In genomic region chr11:12430231-12431041, GRCm38 (mm10) we compare ENCODE assay signal across 12 mouse cellular contexts. TPM values are rescaled to one million over a fixed set of nuclear protein-coding genes. Genes with fewer than 3 reads are reported as not detected.
A peak's percentile ranks its signal among the peaks of the same experiment; 100 is the strongest.
DNase-seq lines count a peak whose midpoint lies in the region; ATAC-seq and TF ChIP-seq lines count a peak whose summit lies in the region.
"Had no signal": no experiment of that assay in that cellular context is flagged by ENCODE, and none has a peak within 500 bp of the region (broad histone marks: within the 10 kb centered on the region; RNA-seq: fewer than 3 reads in every experiment).

No protein-coding gene starts in this region.

- H3K36me3 ChIP-seq in hindbrain, embryonic 11.5 days (ENCODE audit: control insufficient read depth, insufficient read depth, low read length): no peaks in the 10 kb centered on the region
- H3K36me3 ChIP-seq in hindbrain, postnatal 0 days (ENCODE audit: insufficient read depth, low read length): no peaks in the 10 kb centered on the region
- no peaks in the 10 kb centered on the region for H3K36me3 ChIP-seq in intestine, embryonic 16.5 days (ENCODE audit: control insufficient read depth, insufficient read depth, low read length)
- H3K36me3 ChIP-seq: limb, embryonic 10.5 days had no signal

- H3K4me1 ChIP-seq in hindbrain, embryonic 11.5 days (replicated peaks; ENCODE audit: control insufficient read depth, insufficient read depth, low read length): no peaks in the 10 kb centered on the region
- peaks cover 10% of the 10 kb centered on the region; the same call in 1 of the 2 replicates for H3K4me1 ChIP-seq in hindbrain, postnatal 0 days (ENCODE audit: insufficient read depth, low read length)
- peaks cover 12% of the 10 kb centered on the region for H3K4me1 ChIP-seq in intestine, embryonic 16.5 days (ENCODE audit: control insufficient read depth, insufficient read depth, low read length)
- H3K4me1 ChIP-seq: limb, embryonic 10.5 days had no signal

- H3K9ac ChIP-seq in hindbrain, embryonic 11.5 days (ENCODE audit: low read depth, low read length): no peak overlapping the region
- no peak overlapping the region for H3K9ac ChIP-seq in hindbrain, postnatal 0 days (replicated peaks; ENCODE audit: low read length)
- H3K9ac ChIP-seq in intestine, embryonic 16.5 days (ENCODE audit: low read depth, low read length): no peak overlapping the region

- ATAC-seq in hindbrain, embryonic 11.5 days (ENCODE audit: low FRiP score): peak; percentile 50; the same call in 1 of the 2 replicates
- no peak for ATAC-seq in hindbrain, postnatal 0 days
- peak; percentile 83 for ATAC-seq in intestine, embryonic 16.5 days

- peak; percentile 18 for DNase-seq in hindbrain, embryonic 11.5 days (ENCODE audit: low spot score)
- no peak for DNase-seq in hindbrain, postnatal 0 days (ENCODE audit: low spot score)
- peak; percentile 80 for DNase-seq in Muller cell, postnatal 12 days (ENCODE audit: inconsistent ontology term)
- DNase-seq in embryo, embryonic 11 days: peak; percentile 45
- DNase-seq in left cerebral cortex, postnatal 36 days (ENCODE audit: low spot score in 2 of 2): no peak
- no peak for DNase-seq in adipocyte (ENCODE audit: low spot score)
- no peak for DNase-seq in layer of hippocampus, postnatal 36 days
- DNase-seq: adrenal gland, postnatal 25 days; cerebellum, adult 9-11 months; kidney, postnatal 36 days had no signal

- WGBS in hindbrain, embryonic 11.5 days: 29% methylated on average over 4 of the region's 4 CpGs
- 18% methylated on average over 4 of the region's 4 CpGs for WGBS in hindbrain, postnatal 0 days
- 22% methylated on average over 4 of the region's 4 CpGs for WGBS in intestine, embryonic 16.5 days

- H3K27me3 ChIP-seq in hindbrain, embryonic 11.5 days (ENCODE audit: control insufficient read depth, insufficient read depth, low read length): no peaks in the 10 kb centered on the region
- no peaks in the 10 kb centered on the region for H3K27me3 ChIP-seq in hindbrain, postnatal 0 days (ENCODE audit: insufficient read depth, low read length)
- H3K27me3 ChIP-seq in intestine, embryonic 16.5 days (replicated peaks; ENCODE audit: control insufficient read depth, insufficient read depth, low read length): no peaks in the 10 kb centered on the region

- H3K4me3 ChIP-seq in hindbrain, embryonic 11.5 days (ENCODE audit: low read depth, low read length): no peak overlapping the region
- no peak overlapping the region for H3K4me3 ChIP-seq in hindbrain, postnatal 0 days (ENCODE audit: low read length)
- no peak overlapping the region for H3K4me3 ChIP-seq in intestine, embryonic 16.5 days (ENCODE audit: low read length)
- H3K4me3 ChIP-seq: limb, embryonic 10.5 days had no signal

- no peak overlapping the region for H3K4me2 ChIP-seq in hindbrain, embryonic 11.5 days (replicated peaks; ENCODE audit: low read depth, low read length)
- H3K4me2 ChIP-seq in hindbrain, postnatal 0 days (ENCODE audit: low read depth, low read length): no peak overlapping the region
- no peak overlapping the region for H3K4me2 ChIP-seq in intestine, embryonic 16.5 days (ENCODE audit: low read depth, low read length)

- no peaks in the 10 kb centered on the region for H3K9me3 ChIP-seq in hindbrain, embryonic 11.5 days (ENCODE audit: control insufficient read depth, low read length)
- H3K9me3 ChIP-seq in hindbrain, postnatal 0 days (ENCODE audit: low read length): no peaks in the 10 kb centered on the region
- no peaks in the 10 kb centered on the region for H3K9me3 ChIP-seq in intestine, embryonic 16.5 days (ENCODE audit: control insufficient read depth, low read length)
- H3K9me3 ChIP-seq: limb, embryonic 10.5 days had no signal

- no peak for TF ChIP-seq CTCF in hindbrain, postnatal 0 days (IDR thresholded peaks at IDR 0.05; ENCODE audit: low read depth)

- no peak overlapping the region for H3K27ac ChIP-seq in hindbrain, embryonic 11.5 days (ENCODE audit: low read depth, low read length)
- no peak overlapping the region for H3K27ac ChIP-seq in hindbrain, postnatal 0 days
- H3K27ac ChIP-seq in intestine, embryonic 16.5 days (ENCODE audit: low read length): peak overlapping the region; percentile 31
- H3K27ac ChIP-seq: limb, embryonic 10.5 days had no signal

- intact Hi-C loops in left cerebral cortex, postnatal 36 days (cut with DNase I): no loop called here

RNA-seq across cellular contexts. Expression of gene Cobl, which starts 34.3 kb away (rescaled TPM):
- 3.3 and 3.7 TPM in 2 replicates for polyA plus RNA-seq in hindbrain, embryonic 11.5 days (2014; fragmentation: Nextera tagmentation; extraction: Ambion mirVana)
- 15.1 and 17.8 TPM in 2 replicates for total RNA-seq in hindbrain, postnatal 0 days (2014; rRNA removed)
- 10.1 and 11.4 TPM in 2 replicates for polyA plus RNA-seq in hindbrain, postnatal 0 days (2015; fragmentation: Nextera tagmentation; extraction: Ambion mirVana)
- polyA plus RNA-seq in intestine, embryonic 16.5 days (2015; fragmentation: Nextera tagmentation; extraction: Ambion mirVana): 7.4 and 8.8 TPM in 2 replicates
- 100 to 1,000 TPM; 104 to 125 TPM for total RNA-seq in left cerebral cortex, postnatal 36 days (2021)
- total RNA-seq in layer of hippocampus, postnatal 36 days (2021): 10 to 100 TPM; 15.2 to 16.7 TPM

Comparison
In these comparisons a context has a peak if more than half of its experiments do, and no peak if none do; other contexts are left out.
1. DNase-seq: peak in hindbrain, embryonic 11.5 days (single experiment), Muller cell, postnatal 12 days (single experiment) and embryo, embryonic 11 days (single experiment); none in hindbrain, postnatal 0 days (single experiment), left cerebral cortex, postnatal 36 days (0 of 2), adipocyte (single experiment) and layer of hippocampus, postnatal 36 days (0 of 2).